Mouse (Mus musculus): Measurements from ENCODE around the gene Mrc1. TPM values are rescaled to one million over a fixed set of nuclear protein-coding genes. Genes with fewer than 3 reads are reported as not detected.

Mrc1 gene
- 1.1 and 1.6 TPM in 2 replicates for polyA plus RNA-seq (2012; rRNA removed)

GRCm38 (mm10) chr2:14229149-14229548 lies at the start of gene Mrc1:
TSS of gene Mrc1 (plus strand) at chr2:14229392.

Other genes starting within 250 kb of the Mrc1 start
- gene Hacd1, start 173.3 kb upstream of the Mrc1 start, polyA plus RNA-seq (2012; rRNA removed): 66.0 and 86.0 TPM in 2 replicates
- 12.5 and 24.6 TPM in 2 replicates for gene Stam, start 155.3 kb upstream of the Mrc1 start, polyA plus RNA-seq (2012; rRNA removed)
- gene Tmem236, start 54.9 kb upstream of the Mrc1 start, polyA plus RNA-seq (2012; rRNA removed): 13.0 and 14.6 TPM in 2 replicates
- gene Slc39a12, start 158.9 kb downstream of the Mrc1 start, polyA plus RNA-seq (2012; rRNA removed): not detected in 2 replicates

All from colon, adult 2 months (tissue).